Mouse (Mus musculus): ENCODE measurements around the gene Upf1. TPM values are rescaled to one million over a fixed set of nuclear protein-coding genes. Genes with fewer than 3 reads are reported as not detected.
A peak's percentile ranks its signal among the peaks of the same experiment; 100 is the strongest.

Upf1 gene
- polyA plus RNA-seq, 1 experiment from 2014 or later, result 14.5 TPM

GRCm38 (mm10) chr8:70282603-70283135 lies 70.4 kb downstream of the Upf1 start, which contains the start of gene Homer3:
Gene Homer3, plus strand, starts transcription at chr8:70282827.
- peaks cover 22% of the 10 kb centered on the region for H3K4me1 ChIP-seq (replicated peaks)
- H3K27ac ChIP-seq (replicated peaks), result peak within 1 kb of the TSS; percentile 65
- peak within 1 kb of the TSS; percentile 73 for H3K9ac ChIP-seq
- peak within 1 kb of the TSS; percentile 75 for H3K4me3 ChIP-seq
- no peaks in the 10 kb centered on the region for H3K27me3 ChIP-seq
- no peaks in the 10 kb centered on the region for H3K9me3 ChIP-seq
- peak within 1 kb of the TSS; percentile 95 for H3K4me2 ChIP-seq
- under 1% methylated on average over 35 of the region's 36 CpGs for WGBS
- H3K36me3 ChIP-seq, result peaks cover 20% of the 10 kb centered on the region
- peak; percentile 86 for ATAC-seq (ENCODE audit: low FRiP score, low read depth)

Other genes starting within 250 kb of the Upf1 start
- gene Ncan, start 232.4 kb downstream of the Upf1 start, polyA plus RNA-seq (2015; fragmentation: Nextera tagmentation; extraction: Ambion mirVana), result 165 and 193 TPM in 2 replicates
- 38.3 and 42.8 TPM in 2 replicates for gene Nr2c2ap, start 221.9 kb downstream of the Upf1 start, polyA plus RNA-seq (2015; fragmentation: Nextera tagmentation; extraction: Ambion mirVana)
- gene Rfxank, start 214.1 kb downstream of the Upf1 start, polyA plus RNA-seq (2015; fragmentation: Nextera tagmentation; extraction: Ambion mirVana), result 13.0 and 13.6 TPM in 2 replicates
- 54.6 and 55.1 TPM in 2 replicates for gene Borcs8, start 213.8 kb downstream of the Upf1 start, polyA plus RNA-seq (2015; fragmentation: Nextera tagmentation; extraction: Ambion mirVana)
- gene Mef2b, start 213.6 kb downstream of the Upf1 start, polyA plus RNA-seq (2015; fragmentation: Nextera tagmentation; extraction: Ambion mirVana), result 0.48 and 0.80 TPM in 2 replicates
- gene Tmem161a, start 180.9 kb downstream of the Upf1 start, polyA plus RNA-seq (2015; fragmentation: Nextera tagmentation; extraction: Ambion mirVana), result 47.3 and 53.1 TPM in 2 replicates
- 8.2 and 10.2 TPM in 2 replicates for gene Slc25a42, start 141.0 kb downstream of the Upf1 start, polyA plus RNA-seq (2015; fragmentation: Nextera tagmentation; extraction: Ambion mirVana)
- 89.2 and 90.9 TPM in 2 replicates for gene Sugp2, start 119.1 kb downstream of the Upf1 start, polyA plus RNA-seq (2015; fragmentation: Nextera tagmentation; extraction: Ambion mirVana)
- 107 and 114 TPM in 2 replicates for gene Armc6, start 118.8 kb downstream of the Upf1 start, polyA plus RNA-seq (2015; fragmentation: Nextera tagmentation; extraction: Ambion mirVana)
- gene Homer3, start 70.5 kb downstream of the Upf1 start, polyA plus RNA-seq (2015; fragmentation: Nextera tagmentation; extraction: Ambion mirVana), result 30.8 and 36.5 TPM in 2 replicates
- gene Ddx49, start 50.8 kb downstream of the Upf1 start, polyA plus RNA-seq (2015; fragmentation: Nextera tagmentation; extraction: Ambion mirVana), result 44.2 and 46.3 TPM in 2 replicates
- 291 and 295 TPM in 2 replicates for gene Cope, start 50.8 kb downstream of the Upf1 start, polyA plus RNA-seq (2015; fragmentation: Nextera tagmentation; extraction: Ambion mirVana)
- 37.8 and 43.2 TPM in 2 replicates for gene Cers1, start 37.5 kb downstream of the Upf1 start, polyA plus RNA-seq (2015; fragmentation: Nextera tagmentation; extraction: Ambion mirVana)
- gene Gdf1, start 23.5 kb downstream of the Upf1 start, polyA plus RNA-seq (2015; fragmentation: Nextera tagmentation; extraction: Ambion mirVana), result 2.8 and 7.8 TPM in 2 replicates
- 0.27 and 0.47 TPM in 2 replicates for gene Comp, start 20.3 kb upstream of the Upf1 start, polyA plus RNA-seq (2015; fragmentation: Nextera tagmentation; extraction: Ambion mirVana)
- gene Crtc1, start 86.3 kb upstream of the Upf1 start, polyA plus RNA-seq (2015; fragmentation: Nextera tagmentation; extraction: Ambion mirVana), result 46.1 and 57.4 TPM in 2 replicates
- gene Klhl26, start 123.7 kb upstream of the Upf1 start, polyA plus RNA-seq (2015; fragmentation: Nextera tagmentation; extraction: Ambion mirVana), result 29.5 and 33.6 TPM in 2 replicates
- gene Tmem59l, start 134.1 kb upstream of the Upf1 start, polyA plus RNA-seq (2015; fragmentation: Nextera tagmentation; extraction: Ambion mirVana), result 133 and 145 TPM in 2 replicates
- 7.0 and 8.6 TPM in 2 replicates for gene Crlf1, start 139.9 kb upstream of the Upf1 start, polyA plus RNA-seq (2015; fragmentation: Nextera tagmentation; extraction: Ambion mirVana)
- gene Rex1bd, start 153.5 kb upstream of the Upf1 start, polyA plus RNA-seq (2015; fragmentation: Nextera tagmentation; extraction: Ambion mirVana), result 161 and 177 TPM in 2 replicates
- gene Uba52, start 157.5 kb upstream of the Upf1 start, polyA plus RNA-seq (2015; fragmentation: Nextera tagmentation; extraction: Ambion mirVana), result 652 and 684 TPM in 2 replicates
- 393 and 420 TPM in 2 replicates for gene Fkbp8, start 174.4 kb upstream of the Upf1 start, polyA plus RNA-seq (2015; fragmentation: Nextera tagmentation; extraction: Ambion mirVana)
- gene Kxd1, start 174.7 kb upstream of the Upf1 start, polyA plus RNA-seq (2015; fragmentation: Nextera tagmentation; extraction: Ambion mirVana), result 48.5 and 49.0 TPM in 2 replicates
- 15.1 and 20.9 TPM in 2 replicates for gene Ell, start 186.2 kb upstream of the Upf1 start, polyA plus RNA-seq (2015; fragmentation: Nextera tagmentation; extraction: Ambion mirVana)
- gene Isyna1, start 241.1 kb upstream of the Upf1 start, polyA plus RNA-seq (2015; fragmentation: Nextera tagmentation; extraction: Ambion mirVana), result 146 and 152 TPM in 2 replicates

Data from hindbrain, embryonic 15.5 days (tissue).